Mouse (Mus musculus): ENCODE measurements around the gene Slc6a11.

Slc6a11 gene

DNA sequence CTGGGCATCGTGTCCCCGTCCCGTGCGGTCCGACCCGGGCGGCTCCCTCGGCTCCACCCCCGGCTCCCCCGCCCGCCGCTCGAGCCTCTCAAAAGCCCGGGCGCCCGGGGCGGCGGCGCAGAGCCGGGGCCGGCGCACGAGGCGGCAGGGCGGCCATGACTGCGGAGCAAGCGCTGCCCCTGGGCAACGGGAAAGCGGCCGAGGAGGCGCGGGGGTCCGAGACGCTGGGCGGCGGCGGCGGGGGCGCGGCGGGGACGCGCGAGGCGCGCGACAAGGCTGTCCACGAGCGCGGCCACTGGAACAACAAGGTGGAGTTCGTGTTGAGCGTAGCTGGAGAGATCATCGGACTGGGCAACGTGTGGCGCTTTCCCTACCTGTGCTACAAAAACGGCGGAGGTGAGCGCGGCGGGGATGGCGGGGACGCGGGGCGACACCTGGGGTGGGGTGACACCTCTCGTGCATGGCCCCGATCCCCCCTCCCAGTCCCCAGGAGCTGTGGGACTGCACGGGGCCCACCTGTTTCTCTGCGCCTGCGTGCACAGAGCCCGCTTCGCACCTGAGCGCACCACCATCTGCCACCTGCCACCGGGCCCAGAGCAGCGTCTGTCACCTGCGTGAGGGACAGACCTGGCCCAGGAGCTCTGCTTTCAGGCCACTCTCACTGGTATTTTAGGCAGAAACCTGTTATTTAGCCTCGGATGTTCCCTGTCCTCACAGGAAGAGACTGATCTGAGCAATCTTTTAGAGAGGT is at the start of gene Slc6a11:
TSS of gene Slc6a11 (plus strand) at position 120 of the 751 bp plus-strand sequence.
- no peak for DNase-seq (ENCODE audit: low read depth in 1 of 2, low spot score in 2 of 2)

DNA sequence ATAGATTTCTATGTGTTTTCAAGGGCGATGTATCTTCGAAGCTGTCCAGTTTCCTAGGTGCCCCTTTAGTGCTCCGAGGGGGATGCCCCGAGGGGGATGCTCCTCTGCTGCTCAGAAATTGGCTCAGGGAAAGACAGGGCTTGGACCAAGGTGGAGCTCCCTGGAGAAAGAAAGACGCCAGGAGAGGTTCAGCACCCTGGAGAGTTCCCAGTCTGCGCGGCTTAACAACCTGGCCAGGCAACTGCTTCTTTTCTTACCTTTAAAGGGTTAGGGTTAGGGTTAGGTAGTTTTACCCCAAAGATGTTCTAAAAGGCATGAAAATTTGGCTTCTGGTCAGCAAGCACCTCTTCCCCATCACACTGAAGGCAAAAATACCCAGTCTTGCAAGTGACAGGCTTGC is 43.9 kb upstream of the Slc6a11 start:
- DNase-seq (ENCODE audit: low read depth in 1 of 2, low spot score in 2 of 2): no peak

DNA sequence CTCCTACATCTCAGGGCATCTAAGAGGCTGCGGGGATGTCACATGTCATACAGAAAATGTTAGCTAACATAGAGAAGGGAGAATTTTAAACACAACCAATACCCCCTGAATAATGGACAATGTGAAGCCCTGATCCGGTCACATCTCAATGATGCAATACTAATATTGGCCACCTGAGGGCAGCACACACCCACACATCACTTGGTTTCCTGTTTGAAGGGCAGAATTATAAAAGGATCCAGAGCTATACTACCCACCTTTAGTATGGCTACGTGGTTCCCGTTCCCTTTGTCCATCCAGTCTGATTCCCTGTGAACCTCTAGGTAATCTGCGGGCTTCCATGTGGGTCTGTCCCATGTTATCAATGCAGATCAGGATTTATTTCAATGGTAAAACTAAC is 41.4 kb upstream of the Slc6a11 start:
- no peak for DNase-seq (ENCODE audit: low read depth in 1 of 2, low spot score in 2 of 2)

DNA sequence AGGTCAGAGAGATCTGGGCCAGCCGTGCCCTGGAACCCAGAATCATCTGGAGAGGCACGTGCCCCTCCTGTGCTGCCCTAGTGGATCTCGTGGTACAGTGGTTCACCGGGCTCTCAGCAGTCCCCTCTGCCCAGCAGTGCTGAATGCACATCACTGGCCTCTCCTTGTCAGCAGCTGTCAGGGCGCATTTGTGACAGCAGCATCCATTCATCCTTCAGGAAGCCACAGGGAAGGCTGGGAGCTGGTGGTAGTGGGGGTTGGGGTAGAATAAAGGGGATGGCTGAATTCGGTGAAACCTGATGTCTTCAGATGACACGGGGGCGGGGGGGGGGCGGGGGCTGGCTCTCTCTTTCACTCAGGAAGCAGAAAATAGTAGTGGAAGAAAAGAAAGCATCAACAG is 38.8 kb upstream of the Slc6a11 start:
- no peak for DNase-seq (ENCODE audit: low read depth in 1 of 2, low spot score in 2 of 2)

DNA sequence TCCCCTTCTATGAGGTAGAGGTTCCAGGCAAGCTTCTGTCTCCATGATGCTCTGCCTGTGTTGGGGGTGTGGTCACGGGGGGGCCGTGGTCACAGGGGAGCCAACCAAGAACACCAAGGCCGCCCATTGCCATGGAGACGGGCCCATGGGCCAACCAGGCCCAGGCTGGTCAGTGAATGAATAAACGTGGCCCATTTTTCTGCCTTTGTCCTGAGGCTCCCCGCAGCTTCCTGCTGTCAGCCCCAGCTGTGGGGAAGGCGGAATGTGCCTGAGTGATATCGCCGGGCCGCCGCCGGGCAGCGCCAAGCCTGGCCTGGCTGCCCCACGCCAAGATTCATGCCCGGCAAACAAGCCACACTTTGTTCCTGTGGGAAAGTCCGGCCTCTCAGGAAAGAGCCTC is 36.8 kb upstream of the Slc6a11 start:
- no peak for DNase-seq (ENCODE audit: low read depth in 1 of 2, low spot score in 2 of 2)

DNA sequence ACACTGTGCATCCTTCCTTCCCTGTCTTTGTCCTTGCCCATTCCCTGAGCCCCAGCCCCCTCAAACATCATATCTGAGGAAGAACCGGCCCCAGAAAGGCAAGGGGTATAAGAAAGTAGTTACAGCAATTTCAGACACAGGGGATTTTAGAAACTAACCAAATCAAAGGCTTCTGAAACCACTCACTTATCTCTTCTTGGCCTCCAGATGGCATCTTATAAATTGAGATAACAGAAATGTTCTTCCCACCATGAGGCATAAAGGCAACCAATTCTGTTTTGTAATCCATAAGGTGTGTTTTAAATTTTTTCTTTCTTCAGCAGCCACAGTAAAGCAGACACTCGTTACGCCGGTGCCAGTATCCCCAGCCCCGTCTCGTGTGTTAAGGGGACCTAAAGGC is 34.5 kb upstream of the Slc6a11 start:
- DNase-seq (ENCODE audit: low read depth in 1 of 2, low spot score in 2 of 2): no peak

DNA sequence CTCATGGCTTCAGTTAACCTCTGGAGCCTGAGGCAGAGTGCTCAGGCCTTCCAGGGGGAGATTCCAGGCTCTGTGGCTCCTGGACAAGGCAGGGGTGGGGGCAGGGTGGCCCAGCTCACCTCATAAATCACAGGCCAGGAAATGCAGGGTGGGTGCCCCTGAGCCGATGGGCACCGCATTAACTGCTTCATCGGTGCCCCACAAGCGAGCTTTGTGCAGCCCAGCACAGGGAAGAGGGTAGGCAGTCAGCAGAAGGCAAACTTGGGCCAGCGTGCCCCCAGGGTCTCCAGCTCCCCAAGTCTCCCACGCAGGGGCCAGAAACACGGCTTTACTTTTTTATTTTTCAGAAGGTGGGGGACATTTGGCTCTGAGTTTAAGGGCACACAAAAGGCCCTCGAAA is 29.1 kb upstream of the Slc6a11 start:
- DNase-seq (ENCODE audit: low read depth in 1 of 2, low spot score in 2 of 2): no peak

DNA sequence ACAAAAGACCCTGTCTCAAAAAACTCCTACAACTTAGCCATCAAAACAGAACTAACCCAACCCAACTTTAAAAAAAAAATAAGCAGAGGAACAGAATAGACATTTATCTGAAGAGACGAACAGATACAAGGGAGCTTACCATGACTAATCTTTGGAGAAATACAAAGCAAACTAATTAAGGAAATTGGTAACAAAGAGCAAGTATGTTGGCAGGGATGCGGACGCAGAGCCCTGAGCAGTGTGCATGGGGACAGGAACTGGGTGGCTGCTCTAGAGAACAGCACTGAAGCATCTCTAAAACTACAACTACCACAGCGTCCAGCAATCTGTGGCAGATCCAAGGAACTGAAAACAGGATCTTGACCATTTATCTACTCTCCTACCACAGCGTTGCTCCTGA is 11.5 kb upstream of the Slc6a11 start:
- DNase-seq (ENCODE audit: low read depth in 1 of 2, low spot score in 2 of 2): no peak

DNA sequence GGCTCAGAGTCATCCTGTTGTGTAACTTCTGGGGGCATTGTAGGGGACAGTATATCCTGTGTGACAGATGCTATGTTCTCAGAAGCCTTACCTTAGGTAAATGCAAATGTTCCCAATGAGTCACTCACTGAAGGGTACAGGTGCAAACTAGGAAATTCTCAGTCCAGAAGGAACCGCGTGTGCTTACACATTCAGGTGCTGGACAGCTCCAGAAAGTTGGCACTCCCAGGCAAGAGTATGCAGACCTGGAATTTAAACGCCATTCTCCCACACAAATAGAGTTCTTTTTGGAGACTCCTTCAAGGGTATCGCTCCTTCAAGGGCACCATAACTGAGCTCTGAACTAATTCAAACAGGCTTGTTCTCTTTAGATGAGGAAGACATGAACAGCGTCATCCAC is 5.5 kb upstream of the Slc6a11 start:
- DNase-seq (ENCODE audit: low read depth in 1 of 2, low spot score in 2 of 2): no peak

DNA sequence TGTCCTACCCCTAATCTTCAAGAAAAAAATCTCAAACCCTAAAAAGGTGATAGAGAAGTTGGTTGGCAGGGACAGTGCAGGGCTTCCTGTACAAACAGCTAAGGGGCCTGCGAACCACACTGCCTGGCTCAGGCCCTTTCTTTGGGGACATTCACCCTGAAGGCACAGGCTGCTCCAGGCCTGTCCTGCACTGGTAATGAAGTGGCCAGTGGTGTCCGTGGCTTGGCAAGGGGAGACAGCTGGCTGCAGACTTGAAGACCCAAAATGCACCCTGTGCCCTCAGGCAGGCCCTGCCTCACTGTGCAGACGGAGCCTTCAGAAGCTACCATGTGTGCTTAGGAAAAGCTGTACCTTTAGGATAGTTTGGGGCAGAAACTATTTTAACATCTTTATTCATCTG is 1.4 kb downstream of the Slc6a11 start:
- no peak for DNase-seq (ENCODE audit: low read depth in 1 of 2, low spot score in 2 of 2)

DNA sequence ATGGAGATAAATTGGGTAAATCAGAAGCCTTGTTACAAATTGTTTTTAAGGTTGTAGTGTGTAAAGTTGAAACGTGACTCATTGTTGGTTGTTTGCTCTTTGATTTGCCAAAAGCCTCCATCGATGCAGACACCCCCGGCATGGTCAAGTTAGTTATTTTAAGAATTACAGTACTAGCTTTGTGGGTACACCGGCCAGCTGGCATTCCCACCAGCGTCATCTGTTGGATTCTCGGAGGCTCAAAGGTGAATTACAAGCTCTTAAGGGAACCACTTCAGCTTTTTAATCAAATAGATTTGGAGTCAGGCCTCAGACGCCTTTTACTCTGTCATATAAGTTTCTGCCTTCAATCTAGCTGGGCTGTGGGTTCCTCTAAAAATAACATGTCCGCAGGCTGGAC is 1.9 kb downstream of the Slc6a11 start:
- no peak for DNase-seq (ENCODE audit: low read depth in 1 of 2, low spot score in 2 of 2)

DNA sequence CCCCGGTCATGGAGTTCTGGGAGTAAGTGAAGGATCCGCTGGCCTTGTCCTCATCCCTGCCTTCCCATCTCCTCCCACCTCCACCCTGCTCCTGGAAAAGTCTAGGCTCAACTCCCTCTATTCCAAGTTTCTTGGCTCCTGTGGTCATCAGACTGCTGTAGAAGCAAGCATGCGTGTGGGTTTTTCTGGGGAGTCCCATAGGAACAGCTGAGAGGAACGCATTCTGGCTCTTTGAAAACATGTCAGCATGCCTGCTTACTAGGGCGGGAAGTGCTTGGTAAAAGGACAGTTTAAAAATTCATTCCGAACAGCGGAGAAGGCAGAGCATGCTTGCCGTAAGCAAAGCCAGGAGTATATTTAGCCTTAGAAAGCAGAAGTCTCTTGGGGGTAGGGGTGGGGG is 7.9 kb downstream of the Slc6a11 start:
- no peak for DNase-seq (ENCODE audit: low read depth in 1 of 2, low spot score in 2 of 2)

DNA sequence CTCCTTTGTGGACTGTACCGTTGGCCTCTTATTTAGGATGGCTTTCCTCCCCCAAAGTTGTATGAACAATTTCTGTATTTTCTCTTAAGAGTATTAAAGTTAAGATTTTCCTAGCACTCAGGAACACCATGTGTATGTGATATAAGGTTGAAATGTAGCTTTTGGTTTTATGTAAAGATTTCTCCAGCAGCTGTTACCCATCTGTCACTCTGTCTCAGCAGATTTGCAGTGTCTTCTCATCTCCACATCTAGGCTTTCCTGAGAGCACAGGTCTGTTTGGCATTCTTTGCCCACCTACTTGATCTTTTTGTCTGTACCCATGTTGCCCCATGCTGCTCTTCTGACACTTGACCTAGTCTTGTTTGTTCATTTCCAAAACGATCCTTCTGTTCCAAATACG is 10.4 kb downstream of the Slc6a11 start:
- DNase-seq (ENCODE audit: low read depth in 1 of 2, low spot score in 2 of 2): no peak

DNA sequence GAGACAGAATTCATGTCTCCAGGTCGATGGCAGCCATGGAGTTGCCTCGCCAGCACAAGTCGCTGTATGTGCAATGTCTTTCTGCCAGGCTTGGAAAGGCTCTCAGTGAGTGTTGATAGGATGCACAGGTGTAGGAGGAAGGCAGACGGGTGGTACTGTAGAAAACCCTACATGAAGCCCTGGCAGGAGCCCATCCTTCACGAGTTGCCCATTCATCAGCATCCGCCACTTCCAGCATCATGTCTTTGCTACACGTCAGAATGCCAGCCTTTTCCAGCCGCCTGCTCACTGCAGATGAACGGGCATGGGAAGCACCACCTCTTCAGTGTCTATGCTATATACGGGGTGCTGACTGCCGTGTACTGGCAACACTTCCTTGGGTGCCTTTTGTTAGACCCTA is 11.4 kb downstream of the Slc6a11 start:
- no peak for DNase-seq (ENCODE audit: low read depth in 1 of 2, low spot score in 2 of 2)

DNA sequence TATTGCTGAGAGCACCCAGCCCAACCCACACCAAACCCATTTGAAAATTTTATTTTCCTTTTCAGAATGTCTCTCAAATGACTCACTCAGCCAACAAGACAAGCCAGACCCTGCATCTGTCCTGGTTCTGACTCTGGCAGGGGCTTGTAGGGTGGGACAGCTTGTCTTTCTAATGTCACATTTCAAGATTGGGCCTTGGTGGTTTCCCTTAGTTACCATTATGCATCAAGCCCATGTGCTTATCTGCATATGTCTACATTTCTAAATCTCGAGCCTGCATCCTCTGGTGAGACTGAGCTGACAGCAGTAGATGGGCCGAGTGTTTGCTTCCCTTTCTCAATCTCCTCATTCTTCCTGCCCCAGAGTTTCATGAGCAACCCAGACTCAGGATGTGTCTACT is 12.5 kb downstream of the Slc6a11 start:
- DNase-seq (ENCODE audit: low read depth in 1 of 2, low spot score in 2 of 2): no peak

DNA sequence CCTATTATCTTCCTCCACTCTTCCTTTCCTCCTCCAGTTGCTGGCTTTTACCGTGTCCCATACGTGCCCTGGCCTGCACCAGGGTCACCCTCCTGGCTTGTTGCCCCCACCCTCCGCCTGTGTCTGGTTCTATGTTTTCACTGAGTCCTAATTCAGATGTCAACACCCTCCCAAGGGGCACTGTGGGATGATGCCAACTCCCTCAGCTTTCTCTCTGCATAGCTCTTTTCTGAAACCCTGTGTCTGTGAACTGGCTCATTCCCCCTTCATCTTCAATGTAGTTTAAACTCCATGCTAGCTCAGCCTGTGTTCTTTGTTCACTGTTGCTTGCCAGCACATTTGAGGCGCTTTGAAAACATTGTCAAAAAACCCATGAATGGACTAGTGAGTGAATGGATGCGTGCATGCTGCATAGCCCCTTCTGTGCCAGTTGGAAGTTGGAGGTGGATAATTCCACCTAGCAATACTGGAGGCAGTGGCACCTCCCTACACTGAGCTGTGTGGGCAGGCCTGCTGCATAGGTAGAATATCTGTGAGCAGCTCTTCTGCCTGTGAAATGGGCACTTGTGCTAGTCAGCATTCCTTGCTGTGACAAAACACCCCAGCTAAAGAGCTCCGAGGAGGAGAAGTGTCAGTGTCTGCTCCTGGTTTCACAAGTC is 13.5 kb downstream of the Slc6a11 start:
- no peak for DNase-seq (ENCODE audit: low read depth in 1 of 2, low spot score in 2 of 2)

DNA sequence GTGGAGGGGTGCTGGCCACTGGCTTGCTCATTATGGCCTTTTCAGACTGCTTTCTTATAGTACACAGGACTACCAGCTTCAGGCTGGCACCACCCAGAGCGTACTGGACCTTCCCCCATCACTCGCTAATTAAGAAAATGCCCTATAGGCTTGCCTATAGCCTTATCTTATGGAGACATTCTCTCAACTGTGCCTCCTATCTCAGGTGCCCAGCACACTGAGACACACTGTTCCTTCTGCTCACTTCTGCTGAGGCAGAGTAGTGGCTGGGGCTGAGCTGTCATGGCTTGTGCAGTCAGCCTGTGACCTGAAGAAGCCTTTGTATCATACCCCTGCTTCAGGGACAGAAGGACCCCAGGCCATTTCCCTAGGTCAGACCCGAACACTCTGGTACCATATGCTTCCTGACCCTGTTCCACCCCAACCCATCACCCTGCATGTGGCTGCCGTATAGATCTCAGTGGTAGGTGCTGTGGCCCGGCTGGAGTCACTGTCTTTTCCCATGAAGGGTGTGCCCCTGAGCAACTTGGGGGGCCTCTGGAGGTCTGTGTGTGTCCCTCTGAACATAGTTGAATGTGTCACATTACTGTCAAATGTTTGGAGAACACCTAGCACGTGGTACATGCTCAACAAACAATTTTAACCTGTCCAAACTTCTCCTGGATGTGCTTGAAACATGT is 14.7 kb downstream of the Slc6a11 start:
- DNase-seq (ENCODE audit: low read depth in 1 of 2, low spot score in 2 of 2): no peak

DNA sequence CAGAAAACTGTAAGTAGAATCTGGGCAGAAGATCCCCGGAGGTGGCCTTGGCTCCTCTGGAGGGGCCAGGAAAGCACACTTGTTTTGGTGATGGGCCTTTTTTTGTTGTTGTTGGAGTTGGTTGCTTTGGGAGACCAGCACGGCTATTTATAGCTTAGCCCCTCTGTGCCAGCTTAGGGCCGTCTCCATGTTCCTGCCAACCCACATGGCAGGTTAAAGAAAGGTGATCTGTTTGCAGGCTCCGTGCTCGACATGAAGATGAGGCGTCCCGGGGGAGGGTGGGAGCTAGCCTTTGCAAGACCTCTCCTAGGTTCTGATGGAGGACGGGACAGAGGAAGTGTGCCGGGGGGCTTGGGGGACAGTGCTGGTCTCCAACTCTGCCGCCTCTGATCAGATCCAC is 24.7 kb downstream of the Slc6a11 start:
- no peak for DNase-seq (ENCODE audit: low read depth in 1 of 2, low spot score in 2 of 2)

DNA sequence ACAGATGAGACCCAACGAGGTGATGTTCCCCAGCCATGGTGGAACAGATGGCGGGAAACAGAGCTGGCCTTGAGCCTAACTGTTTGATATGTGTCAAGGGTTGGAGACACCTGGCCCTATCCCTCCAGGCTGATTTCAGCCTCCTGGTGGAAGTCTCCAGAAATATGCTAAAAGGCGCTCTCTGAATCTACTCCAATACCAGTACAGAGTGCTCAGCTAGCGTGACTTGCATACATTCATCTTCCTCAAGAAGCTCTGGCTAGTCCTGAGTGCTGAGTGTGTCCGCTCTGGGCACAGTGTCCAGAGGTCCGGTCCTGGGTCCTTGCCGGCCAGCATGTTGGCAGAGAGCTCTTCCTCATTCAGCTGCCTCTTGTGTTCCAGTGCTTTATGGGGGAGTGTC is 27.8 kb downstream of the Slc6a11 start:
- DNase-seq (ENCODE audit: low read depth in 1 of 2, low spot score in 2 of 2): no peak

DNA sequence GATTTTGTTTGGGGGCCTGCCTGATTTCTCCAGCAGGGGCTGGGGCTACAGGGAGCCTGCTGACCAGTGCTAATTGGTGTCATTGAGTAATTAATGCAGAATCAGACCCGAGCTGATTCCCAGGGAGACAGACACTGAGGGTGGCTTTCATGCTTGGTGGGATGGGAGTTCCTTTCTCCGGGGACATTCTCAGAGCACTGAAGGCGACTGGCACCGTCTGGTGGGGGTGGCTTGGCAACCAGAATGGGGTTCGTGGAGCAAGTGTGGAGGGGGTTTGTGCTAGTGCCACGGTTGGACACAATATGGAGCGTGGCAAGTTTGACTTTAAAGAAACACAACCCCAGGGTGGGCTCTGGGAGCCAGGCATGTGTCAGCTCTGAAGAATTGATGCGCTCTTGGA is 29.7 kb downstream of the Slc6a11 start:
- no peak for DNase-seq (ENCODE audit: low read depth in 1 of 2, low spot score in 2 of 2)

DNA sequence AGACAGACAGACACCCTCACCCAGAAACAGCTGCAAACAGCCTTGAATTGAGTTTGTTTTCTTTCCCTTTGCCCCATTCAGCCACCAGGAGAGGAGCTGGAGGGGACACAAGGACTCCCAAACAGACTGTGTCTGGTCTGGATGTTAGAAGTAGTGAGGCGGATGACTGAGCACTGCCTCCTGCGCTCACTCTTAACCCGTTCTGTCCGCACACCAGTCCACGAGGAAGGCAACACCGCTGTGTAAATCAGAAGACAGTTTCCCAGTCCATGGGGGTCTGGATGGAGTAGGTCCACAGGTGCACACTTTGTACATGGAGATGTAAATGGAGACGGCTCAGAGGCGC is 43.0 kb downstream of the Slc6a11 start:
- DNase-seq (ENCODE audit: low read depth in 1 of 2, low spot score in 2 of 2): no peak

DNA sequence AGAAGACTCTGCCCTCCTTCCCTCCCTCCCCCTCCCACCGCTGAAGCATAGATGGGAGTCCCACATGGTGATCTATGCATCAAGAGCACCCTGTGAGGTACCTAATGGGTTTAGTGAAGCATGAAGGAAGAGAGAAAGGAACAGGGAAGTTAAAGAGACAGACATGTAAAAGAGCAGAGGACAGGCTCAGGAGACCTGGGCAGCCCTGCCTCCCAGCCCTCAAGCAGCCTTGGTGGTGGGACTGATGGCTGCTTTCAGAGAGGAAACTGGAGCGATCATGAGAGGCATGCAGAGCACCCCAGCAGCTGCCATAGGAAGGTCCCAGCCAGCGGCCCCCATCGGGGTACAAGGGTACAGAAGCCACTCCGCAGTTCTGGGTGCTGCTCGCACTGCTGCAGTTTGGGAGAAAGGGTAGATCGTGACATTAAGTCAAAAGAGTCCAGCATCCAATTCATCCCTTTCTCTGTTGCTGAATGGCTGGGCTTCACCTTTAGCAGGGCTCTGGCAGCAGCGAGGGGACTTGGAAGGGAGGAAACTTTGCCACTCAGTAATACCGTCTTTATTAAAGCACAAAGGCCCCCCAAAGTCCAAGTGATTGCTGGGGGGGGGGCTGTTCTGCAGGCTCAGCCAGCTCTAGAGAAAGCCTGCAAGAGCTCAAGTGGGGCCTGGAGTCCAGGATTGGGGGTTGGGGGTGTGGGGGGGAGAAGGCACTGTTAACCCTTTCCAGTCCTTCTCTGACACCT is 43.5 kb downstream of the Slc6a11 start:
- no peak for DNase-seq (ENCODE audit: low read depth in 1 of 2, low spot score in 2 of 2)
